Mouse (Mus musculus): ENCODE results near the gene Tm7sf3. TPM values are rescaled to one million over a fixed set of nuclear protein-coding genes. Genes with fewer than 3 reads are reported as not detected.

Tm7sf3 gene
- polyA plus RNA-seq, 1 experiment from 2014 or later, result 32.7 TPM

DNA sequence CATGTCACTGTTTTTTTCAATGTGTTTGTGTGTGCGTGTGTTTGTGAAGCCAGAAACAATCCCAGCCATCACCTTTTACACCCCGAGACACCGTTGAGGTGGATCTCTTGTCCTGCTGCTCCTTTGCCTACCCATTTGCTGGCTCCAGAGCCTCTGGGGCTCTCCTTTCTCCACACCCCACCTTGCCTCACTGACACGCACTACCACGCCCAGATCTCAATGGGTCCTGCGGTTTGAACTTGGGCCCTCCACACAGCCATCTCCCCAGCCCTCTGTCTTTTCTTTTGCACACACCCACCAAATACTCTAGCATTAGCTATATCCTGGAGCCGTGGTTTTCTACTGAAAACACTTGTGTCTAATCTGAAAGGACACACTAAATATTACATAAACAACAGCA, 30.7 kb downstream of the Tm7sf3 start:
- ATAC-seq, result no peak
- WGBS, result 94% methylated on average over 7 of the region's 7 CpGs
- Histone ChIP-seq H3K27ac (ENCODE audit: low read length) (no peak overlapping the region), H3K27me3 (ENCODE audit: control insufficient read depth, insufficient read depth, low read depth, low read length) (no peaks in the 10 kb centered on the region), H3K4me3 (ENCODE audit: low read depth, low read length) (no peak overlapping the region), H3K36me3 (ENCODE audit: control insufficient read depth, insufficient read depth, low read length) (peaks cover 25% of the 10 kb centered on the region), H3K4me2 (ENCODE audit: low read length) (no peak overlapping the region), H3K4me1 (ENCODE audit: control insufficient read depth, insufficient read depth, low read length) (no peaks in the 10 kb centered on the region), H3K9ac (ENCODE audit: low read depth, low read length) (no peak overlapping the region), H3K9me3 (replicated peaks; ENCODE audit: control insufficient read depth, low read length, poor library complexity, severe bottlenecking) (no peaks in the 10 kb centered on the region)

GRCm38 (mm10) chr6:146611385-146611784, 31.2 kb downstream of the Tm7sf3 start:
- ATAC-seq, result no peak
- Histone ChIP-seq H3K4me1 (ENCODE audit: control insufficient read depth, insufficient read depth, low read length) (no peaks in the 10 kb centered on the region), H3K9me3 (replicated peaks; ENCODE audit: control insufficient read depth, low read length, poor library complexity, severe bottlenecking) (no peaks in the 10 kb centered on the region), H3K27ac (ENCODE audit: low read length) (no peak overlapping the region), H3K27me3 (ENCODE audit: control insufficient read depth, insufficient read depth, low read depth, low read length) (no peaks in the 10 kb centered on the region), H3K4me3 (ENCODE audit: low read depth, low read length) (no peak overlapping the region), H3K4me2 (ENCODE audit: low read length) (no peak overlapping the region), H3K36me3 (ENCODE audit: control insufficient read depth, insufficient read depth, low read length) (peaks cover 24% of the 10 kb centered on the region), H3K9ac (ENCODE audit: low read depth, low read length) (no peak overlapping the region)
- 93% methylated on average over 6 of the region's 6 CpGs for WGBS

- H3K27ac ChIP-seq (ENCODE audit: low read length), result no peak overlapping the region
- WGBS, result 82% methylated on average over 10 of the region's 10 CpGs
- H3K9me3 ChIP-seq (replicated peaks; ENCODE audit: control insufficient read depth, low read length, poor library complexity, severe bottlenecking), result no peaks in the 10 kb centered on the region
- no peaks in the 10 kb centered on the region for H3K4me1 ChIP-seq (ENCODE audit: control insufficient read depth, insufficient read depth, low read length)
- H3K27me3 ChIP-seq (ENCODE audit: control insufficient read depth, insufficient read depth, low read depth, low read length), result no peaks in the 10 kb centered on the region
- peaks cover 41% of the 10 kb centered on the region for H3K36me3 ChIP-seq (ENCODE audit: control insufficient read depth, insufficient read depth, low read length)
- ATAC-seq, result no peak
- no peak overlapping the region for H3K9ac ChIP-seq (ENCODE audit: low read depth, low read length)
- H3K4me3 ChIP-seq (ENCODE audit: low read depth, low read length), result no peak overlapping the region
- H3K4me2 ChIP-seq (ENCODE audit: low read length), result no peak overlapping the region
Observed at GRCm38 (mm10) chr6:146603651-146604050, 39.0 kb downstream of the Tm7sf3 start.

DNA sequence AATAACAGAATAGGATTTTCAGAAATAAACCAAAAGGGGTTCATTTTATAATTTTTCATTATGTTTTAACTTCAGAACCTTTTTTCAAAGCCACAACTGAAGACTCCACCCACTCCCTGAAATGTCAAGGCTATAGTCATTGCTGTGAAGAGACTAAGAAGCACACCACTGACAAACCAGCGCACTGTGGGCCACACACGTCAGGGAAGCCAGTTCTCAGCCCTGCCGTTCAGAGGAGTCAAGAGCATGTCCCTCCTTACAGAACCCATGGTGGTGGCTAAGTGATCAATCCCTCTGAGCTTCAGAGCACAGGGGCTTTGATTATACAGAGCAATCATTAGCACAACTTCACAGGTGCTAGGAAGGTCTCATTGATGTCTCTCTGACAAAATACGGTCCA, 40.0 kb downstream of the Tm7sf3 start:
- no peak overlapping the region for H3K4me3 ChIP-seq (ENCODE audit: low read depth, low read length)
- H3K27ac ChIP-seq (ENCODE audit: low read length), result no peak overlapping the region
- no peaks in the 10 kb centered on the region for H3K4me1 ChIP-seq (ENCODE audit: control insufficient read depth, insufficient read depth, low read length)
- 81% methylated on average over 4 of the region's 4 CpGs for WGBS
- H3K27me3 ChIP-seq (ENCODE audit: control insufficient read depth, insufficient read depth, low read depth, low read length), result no peaks in the 10 kb centered on the region
- H3K9ac ChIP-seq (ENCODE audit: low read depth, low read length), result no peak overlapping the region
- ATAC-seq, result no peak
- no peak overlapping the region for H3K4me2 ChIP-seq (ENCODE audit: low read length)
- H3K9me3 ChIP-seq (replicated peaks; ENCODE audit: control insufficient read depth, low read length, poor library complexity, severe bottlenecking), result no peaks in the 10 kb centered on the region
- H3K36me3 ChIP-seq (ENCODE audit: control insufficient read depth, insufficient read depth, low read length), result peaks cover 37% of the 10 kb centered on the region

DNA sequence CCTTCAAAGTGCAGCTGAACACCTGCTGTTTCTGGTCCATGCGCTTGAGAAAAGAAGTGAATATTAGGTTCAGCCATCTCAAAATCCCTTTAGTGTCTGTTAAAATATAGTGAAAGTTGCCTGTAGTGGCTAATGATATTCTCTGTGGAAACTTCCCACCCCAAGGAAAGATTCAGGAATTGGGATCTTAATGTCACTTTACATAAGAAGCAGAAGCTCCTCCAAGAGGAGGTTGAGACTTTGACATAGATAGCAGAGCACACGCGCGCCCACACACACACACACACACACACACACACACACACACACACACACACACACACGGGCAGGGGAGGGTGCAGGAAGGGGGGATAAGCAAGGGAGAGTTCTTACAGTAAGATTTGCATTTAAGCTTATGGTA, 57.5 kb downstream of the Tm7sf3 start:
- no peak for ATAC-seq
- no peak overlapping the region for H3K9ac ChIP-seq (ENCODE audit: low read depth, low read length)
- H3K36me3 ChIP-seq (ENCODE audit: control insufficient read depth, insufficient read depth, low read length), result peaks cover 11% of the 10 kb centered on the region
- no peaks in the 10 kb centered on the region for H3K9me3 ChIP-seq (replicated peaks; ENCODE audit: control insufficient read depth, low read length, poor library complexity, severe bottlenecking)
- no peaks in the 10 kb centered on the region for H3K4me1 ChIP-seq (ENCODE audit: control insufficient read depth, insufficient read depth, low read length)
- no peak overlapping the region for H3K27ac ChIP-seq (ENCODE audit: low read length)
- H3K27me3 ChIP-seq (ENCODE audit: control insufficient read depth, insufficient read depth, low read depth, low read length), result no peaks in the 10 kb centered on the region
- no peak overlapping the region for H3K4me3 ChIP-seq (ENCODE audit: low read depth, low read length)
- whole genome bisulfite sequencing, result 95% methylated on average over 4 of the region's 5 CpGs
- no peak overlapping the region for H3K4me2 ChIP-seq (ENCODE audit: low read length)

- WGBS, result 79% methylated on average over 2 of the region's 2 CpGs
- H3K36me3 ChIP-seq (ENCODE audit: control insufficient read depth, insufficient read depth, low read length), result peaks cover 2% of the 10 kb centered on the region; the same call in 1 of the 2 replicates
Observed at GRCm38 (mm10) chr6:146583366-146584046, 59.1 kb downstream of the Tm7sf3 start.

GRCm38 (mm10) chr6:146580381-146580926, 62.2 kb downstream of the Tm7sf3 start:
- Histone ChIP-seq H3K9me3 (replicated peaks; ENCODE audit: control insufficient read depth, low read length, poor library complexity, severe bottlenecking) (no peaks in the 10 kb centered on the region), H3K4me3 (ENCODE audit: low read depth, low read length) (no peak overlapping the region), H3K27me3 (ENCODE audit: control insufficient read depth, insufficient read depth, low read depth, low read length) (no peaks in the 10 kb centered on the region), H3K27ac (ENCODE audit: low read length) (no peak overlapping the region), H3K4me2 (ENCODE audit: low read length) (no peak overlapping the region), H3K36me3 (ENCODE audit: control insufficient read depth, insufficient read depth, low read length) (no peaks in the 10 kb centered on the region), H3K9ac (ENCODE audit: low read depth, low read length) (no peak overlapping the region), H3K4me1 (ENCODE audit: control insufficient read depth, insufficient read depth, low read length) (peaks cover 26% of the 10 kb centered on the region)
- ATAC-seq, result no peak
- WGBS, result 52% methylated on average over 2 of the region's 2 CpGs

More at GRCm38 (mm10) chr6:146583366-146584046, 59.1 kb downstream of the Tm7sf3 start:
- Histone ChIP-seq H3K4me1 (ENCODE audit: control insufficient read depth, insufficient read depth, low read length) (peaks cover 12% of the 10 kb centered on the region), H3K4me2 (ENCODE audit: low read length) (no peak overlapping the region), H3K27ac (ENCODE audit: low read length) (no peak overlapping the region), H3K9ac (ENCODE audit: low read depth, low read length) (no peak overlapping the region), H3K4me3 (ENCODE audit: low read depth, low read length) (no peak overlapping the region), H3K27me3 (ENCODE audit: control insufficient read depth, insufficient read depth, low read depth, low read length) (no peaks in the 10 kb centered on the region), H3K9me3 (replicated peaks; ENCODE audit: control insufficient read depth, low read length, poor library complexity, severe bottlenecking) (no peaks in the 10 kb centered on the region)
- no peak for ATAC-seq

DNA sequence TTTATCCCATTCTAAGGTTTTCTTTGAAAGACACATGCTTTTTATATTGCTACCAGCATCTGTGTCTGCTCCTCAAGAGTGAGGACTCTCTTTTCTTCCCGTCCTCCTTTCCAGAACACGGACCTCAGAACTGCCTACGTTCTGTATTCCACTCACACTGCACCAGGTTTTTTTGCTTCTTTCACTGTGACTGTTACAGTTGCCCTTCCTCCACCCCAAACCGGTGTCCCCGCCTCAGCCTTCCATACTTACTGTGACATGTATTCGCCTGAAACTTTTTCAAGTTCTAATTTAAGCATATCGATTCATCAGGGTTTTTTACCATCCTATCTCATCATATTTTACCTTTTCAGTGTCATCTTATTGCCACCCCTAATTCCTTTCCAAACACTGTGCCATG, 64.0 kb downstream of the Tm7sf3 start:
- no peaks in the 10 kb centered on the region for H3K9me3 ChIP-seq (replicated peaks; ENCODE audit: control insufficient read depth, low read length, poor library complexity, severe bottlenecking)
- peak overlapping the region; percentile 84 for H3K4me3 ChIP-seq (ENCODE audit: low read depth, low read length)
- peaks cover 38% of the 10 kb centered on the region for H3K4me1 ChIP-seq (ENCODE audit: control insufficient read depth, insufficient read depth, low read length)
- WGBS, result 17% methylated on average over 7 of the region's 7 CpGs
- no peaks in the 10 kb centered on the region for H3K36me3 ChIP-seq (ENCODE audit: control insufficient read depth, insufficient read depth, low read length)
- H3K4me2 ChIP-seq (ENCODE audit: low read length), result peak overlapping the region; percentile 91
- H3K27me3 ChIP-seq (ENCODE audit: control insufficient read depth, insufficient read depth, low read depth, low read length), result no peaks in the 10 kb centered on the region
- ATAC-seq, result no peak
- peak overlapping the region; percentile 92 for H3K9ac ChIP-seq (ENCODE audit: low read depth, low read length)
- peak overlapping the region; percentile 97 for H3K27ac ChIP-seq (ENCODE audit: low read length)

DNA sequence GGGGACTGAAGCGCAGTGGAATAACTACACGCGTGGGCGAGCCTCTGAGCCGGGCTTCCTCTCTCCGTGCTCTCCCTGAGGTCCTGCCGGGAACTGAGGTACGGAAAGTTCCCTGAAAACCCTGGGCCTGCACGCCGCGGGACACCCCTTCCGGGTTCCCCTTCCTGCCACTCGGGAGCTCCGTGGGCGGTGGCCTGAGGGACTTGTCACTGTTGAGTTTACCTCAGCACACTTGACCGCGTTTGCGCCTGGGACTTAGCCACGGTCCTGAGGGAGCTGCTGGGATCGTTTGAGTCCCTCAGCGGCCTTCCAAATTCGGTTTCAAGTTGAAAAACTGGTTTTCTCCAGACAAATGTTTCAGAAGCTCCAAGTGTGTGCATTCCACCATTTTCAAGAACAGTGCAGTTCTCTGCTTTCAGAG, 64.5 kb downstream of the Tm7sf3 start:
- no peak for ATAC-seq
- no peaks in the 10 kb centered on the region for H3K27me3 ChIP-seq (ENCODE audit: control insufficient read depth, insufficient read depth, low read depth, low read length)
- H3K9ac ChIP-seq (ENCODE audit: low read depth, low read length), result peak overlapping the region; percentile 92

More for the DNA sequence above, 64.5 kb downstream of the Tm7sf3 start:
- peak overlapping the region; percentile 91 for H3K4me2 ChIP-seq (ENCODE audit: low read length)
- no peaks in the 10 kb centered on the region for H3K9me3 ChIP-seq (replicated peaks; ENCODE audit: control insufficient read depth, low read length, poor library complexity, severe bottlenecking)
- peak overlapping the region; percentile 84 for H3K4me3 ChIP-seq (ENCODE audit: low read depth, low read length)
- H3K4me1 ChIP-seq (ENCODE audit: control insufficient read depth, insufficient read depth, low read length), result peaks cover 38% of the 10 kb centered on the region
- H3K36me3 ChIP-seq (ENCODE audit: control insufficient read depth, insufficient read depth, low read length), result no peaks in the 10 kb centered on the region
- peak overlapping the region; percentile 97 for H3K27ac ChIP-seq (ENCODE audit: low read length)
- WGBS, result 2% methylated on average over 22 of the region's 22 CpGs

All from midbrain, embryonic 16.5 days (tissue).